Mouse (Mus musculus): ENCODE data around the gene St3gal4. TPM values are rescaled to one million over a fixed set of nuclear protein-coding genes. Genes with fewer than 3 reads are reported as not detected.
"Not testable (repeated sequence)": the region's sequence is repeated elsewhere in the genome, so short reads cannot be mapped to it uniquely, and the experiment has no call there.

Gene St3gal4
- polyA plus RNA-seq, 1 experiment: 54.9 TPM

DNA sequence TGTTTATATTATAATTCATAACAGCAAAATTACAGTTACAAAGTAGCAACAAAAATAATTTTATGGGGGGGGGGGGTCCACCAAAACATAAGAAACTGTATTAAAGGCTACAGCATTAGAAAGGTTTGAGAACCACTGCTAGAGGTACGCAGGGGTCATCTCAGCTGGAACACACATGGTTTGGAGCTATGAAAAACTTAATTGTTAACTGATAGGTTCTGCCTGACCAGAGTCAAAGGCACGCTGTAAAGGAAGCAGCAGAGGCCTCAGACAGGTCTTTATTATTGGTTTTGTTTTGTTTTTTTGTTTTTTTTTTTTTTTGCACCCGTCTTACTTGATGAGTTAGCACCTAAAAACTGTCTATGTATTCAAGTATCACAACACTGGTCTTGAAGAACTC, 39.4 kb upstream of the St3gal4 start:
- H3K4me1 ChIP-seq (ENCODE audit: control insufficient read depth, insufficient read depth, low read length): no peaks in the 10 kb centered on the region
- 83% methylated on average over 3 of the region's 3 CpGs for WGBS
- TF ChIP-seq POLR2A (IDR thresholded peaks at IDR 0.05; ENCODE audit: borderline replicate concordance, control insufficient read depth, low read depth, low read length) (no peak), CTCF (IDR thresholded peaks at IDR 0.05; ENCODE audit: control insufficient read depth, insufficient read depth, low read length) (no peak)
- H3K27ac ChIP-seq (ENCODE audit: control insufficient read depth, insufficient read depth, low read depth, low read length, poor library complexity): no peak overlapping the region
- no peak overlapping the region for H3K4me3 ChIP-seq (replicated peaks; ENCODE audit: control insufficient read depth, low read depth, low read length)

DNA sequence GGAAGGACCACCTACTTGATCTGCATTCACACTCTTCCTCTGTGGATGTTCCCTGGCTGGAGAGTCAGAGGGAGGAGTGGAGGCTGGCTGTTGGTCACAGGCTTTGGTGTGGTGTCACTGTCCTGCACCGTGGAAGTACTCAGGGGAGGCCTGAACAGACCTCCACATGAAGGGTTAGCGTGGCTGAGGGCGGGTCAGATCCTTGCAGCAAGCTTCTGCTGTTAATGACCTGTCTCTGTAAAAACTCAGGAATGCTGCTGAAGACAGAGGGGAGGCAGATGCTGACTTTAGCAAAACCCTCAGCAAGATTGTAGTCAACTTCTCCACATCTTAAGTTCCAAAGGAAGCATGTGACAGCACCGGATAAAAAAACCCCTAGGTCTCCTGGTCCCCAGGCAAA, 37.8 kb upstream of the St3gal4 start:
- no peaks in the 10 kb centered on the region for H3K4me1 ChIP-seq (ENCODE audit: control insufficient read depth, insufficient read depth, low read length)
- WGBS: 83% methylated on average over 4 of the region's 4 CpGs
- no peak for TF ChIP-seq POLR2A (IDR thresholded peaks at IDR 0.05; ENCODE audit: borderline replicate concordance, control insufficient read depth, low read depth, low read length)
- TF ChIP-seq CTCF (IDR thresholded peaks at IDR 0.05; ENCODE audit: control insufficient read depth, insufficient read depth, low read length): no peak
- H3K27ac ChIP-seq (ENCODE audit: control insufficient read depth, insufficient read depth, low read depth, low read length, poor library complexity): no peak overlapping the region
- no peak overlapping the region for H3K4me3 ChIP-seq (replicated peaks; ENCODE audit: control insufficient read depth, low read depth, low read length)

DNA sequence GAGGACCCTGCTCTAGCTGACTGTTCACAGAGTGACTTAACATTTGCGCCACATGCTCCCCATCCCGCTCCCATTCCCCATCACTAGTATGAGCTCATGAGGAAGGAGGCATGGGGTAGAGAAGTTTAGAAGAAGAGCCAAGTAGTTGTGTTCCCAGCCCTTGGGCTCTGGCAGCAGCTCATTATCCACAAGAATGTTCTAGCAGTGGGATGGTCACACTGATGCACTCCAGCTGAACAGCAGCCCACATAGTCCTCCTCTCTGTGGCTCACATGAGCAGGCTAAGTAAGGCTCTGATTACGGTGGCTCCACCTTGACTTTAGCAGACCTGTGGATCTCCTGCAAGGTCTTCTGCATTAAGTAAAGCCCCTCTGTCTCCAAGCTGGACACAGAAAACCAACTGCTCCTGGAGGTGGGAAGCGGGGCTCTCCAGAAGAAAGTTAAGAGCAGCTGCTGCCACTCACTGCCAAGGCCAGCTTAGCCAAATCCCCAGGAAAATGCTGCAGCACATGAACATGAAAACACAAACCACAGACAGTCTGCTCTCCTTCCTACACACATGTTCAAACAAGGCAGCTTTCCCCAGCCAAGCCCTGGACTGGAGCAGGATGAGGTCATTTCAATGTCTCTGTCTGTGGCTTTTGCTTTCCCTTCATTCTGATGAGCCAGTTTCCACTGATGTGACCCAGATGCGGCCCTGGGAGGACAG, 37.1 kb upstream of the St3gal4 start:
- Histone ChIP-seq H3K27ac (ENCODE audit: control insufficient read depth, insufficient read depth, low read depth, low read length, poor library complexity) (no peak overlapping the region), H3K4me3 (replicated peaks; ENCODE audit: control insufficient read depth, low read depth, low read length) (no peak overlapping the region), H3K4me1 (ENCODE audit: control insufficient read depth, insufficient read depth, low read length) (no peaks in the 10 kb centered on the region)
- no peak for TF ChIP-seq POLR2A (IDR thresholded peaks at IDR 0.05; ENCODE audit: borderline replicate concordance, control insufficient read depth, low read depth, low read length)
- no peak for TF ChIP-seq CTCF (IDR thresholded peaks at IDR 0.05; ENCODE audit: control insufficient read depth, insufficient read depth, low read length)
- 87% methylated on average over 5 of the region's 5 CpGs for WGBS

DNA sequence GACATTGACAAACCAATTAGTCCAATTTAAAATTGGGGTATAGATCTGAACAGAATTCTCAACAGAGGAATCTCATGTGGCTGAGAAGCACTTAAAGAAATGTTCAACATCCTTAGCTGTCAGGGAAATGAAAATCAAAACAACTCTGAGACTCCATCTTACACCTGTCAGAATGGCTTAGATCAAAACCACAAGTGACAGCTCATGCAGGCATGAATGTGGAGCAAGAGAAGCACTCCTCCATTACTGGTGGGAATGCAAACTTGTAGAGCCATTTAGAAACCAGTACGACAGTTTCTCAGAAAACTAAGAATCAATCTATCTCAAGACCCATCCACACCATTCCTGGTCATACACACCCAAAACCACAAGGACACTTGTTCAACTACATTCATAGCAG, 33.9 kb upstream of the St3gal4 start:
- TF ChIP-seq POLR2A (IDR thresholded peaks at IDR 0.05; ENCODE audit: borderline replicate concordance, control insufficient read depth, low read depth, low read length) (no peak), CTCF (IDR thresholded peaks at IDR 0.05; ENCODE audit: control insufficient read depth, insufficient read depth, low read length) (no peak)
- H3K4me1 ChIP-seq (ENCODE audit: control insufficient read depth, insufficient read depth, low read length): no peaks in the 10 kb centered on the region
- 83% methylated on average over 1 of the region's 1 CpGs for WGBS
- H3K4me3 ChIP-seq (replicated peaks; ENCODE audit: control insufficient read depth, low read depth, low read length): no peak overlapping the region
- no peak overlapping the region for H3K27ac ChIP-seq (ENCODE audit: control insufficient read depth, insufficient read depth, low read depth, low read length, poor library complexity)

DNA sequence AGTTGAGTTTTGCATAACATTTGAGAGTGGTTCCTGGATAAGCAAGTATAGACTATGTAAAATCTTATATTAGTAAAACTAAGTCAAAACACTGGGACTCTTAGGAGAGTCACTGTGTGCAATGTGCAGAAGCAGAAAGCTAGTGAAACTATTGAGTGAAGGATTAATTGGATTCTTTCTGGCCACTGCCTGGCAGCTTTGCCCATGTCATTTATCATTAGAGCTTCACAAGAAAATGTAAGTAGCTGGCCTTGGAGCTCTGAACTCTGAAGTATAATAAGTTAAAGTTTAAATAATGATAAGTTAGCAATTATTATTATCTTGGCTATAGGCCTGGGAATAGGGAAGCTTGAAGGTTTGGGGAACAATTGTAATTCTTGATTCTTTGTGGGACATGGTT, 29.8 kb upstream of the St3gal4 start:
- not testable (repeated sequence) for H3K4me1 ChIP-seq (ENCODE audit: control insufficient read depth, insufficient read depth, low read length); H3K4me3 ChIP-seq (replicated peaks; ENCODE audit: control insufficient read depth, low read depth, low read length); H3K27ac ChIP-seq (ENCODE audit: control insufficient read depth, insufficient read depth, low read depth, low read length, poor library complexity)

DNA sequence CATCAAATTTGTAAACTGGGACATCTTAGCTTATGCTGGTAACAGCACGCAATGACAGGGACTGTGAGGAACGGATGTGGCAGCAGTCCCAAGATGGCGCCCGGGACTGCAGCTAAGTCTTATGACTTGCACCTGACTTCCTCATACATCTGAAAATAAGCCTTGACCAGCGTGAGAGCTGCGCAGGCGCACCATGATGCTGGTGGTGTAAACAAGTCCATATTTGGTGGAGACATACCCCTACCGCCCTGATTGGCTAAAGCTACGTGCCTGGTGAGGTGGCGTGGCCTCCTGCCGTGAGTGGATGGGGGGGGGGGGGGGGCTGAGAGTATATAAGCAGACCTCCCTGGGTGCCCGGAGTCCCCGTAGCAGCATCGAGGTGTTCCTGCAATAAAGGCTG, 28.2 kb upstream of the St3gal4 start:
- WGBS: 93% methylated on average over 14 of the region's 14 CpGs
- not testable (repeated sequence) for H3K4me1 ChIP-seq (ENCODE audit: control insufficient read depth, insufficient read depth, low read length); H3K4me3 ChIP-seq (replicated peaks; ENCODE audit: control insufficient read depth, low read depth, low read length); H3K27ac ChIP-seq (ENCODE audit: control insufficient read depth, insufficient read depth, low read depth, low read length, poor library complexity)

DNA sequence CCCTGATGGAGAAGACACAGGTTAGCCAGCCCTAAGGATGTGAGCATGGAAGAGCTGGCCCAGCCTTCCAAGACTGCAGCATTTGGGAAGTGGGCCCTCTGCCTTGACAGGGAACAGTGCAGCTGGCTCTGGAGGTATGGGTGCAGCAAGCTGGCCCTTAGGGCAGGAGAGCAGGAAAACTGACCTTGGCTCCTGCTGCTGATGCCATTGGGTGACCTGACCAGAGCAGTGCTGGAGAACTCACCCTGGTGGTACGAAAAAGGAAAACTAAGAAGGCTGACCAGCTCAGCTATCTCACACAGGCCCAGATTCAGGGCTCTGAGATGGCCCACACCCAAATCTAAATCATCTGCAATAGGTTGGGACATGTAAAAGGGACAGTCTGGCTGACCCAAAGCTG, 26.8 kb upstream of the St3gal4 start:
- no peaks in the 10 kb centered on the region for H3K4me1 ChIP-seq (ENCODE audit: control insufficient read depth, insufficient read depth, low read length)
- TF ChIP-seq POLR2A (IDR thresholded peaks at IDR 0.05; ENCODE audit: borderline replicate concordance, control insufficient read depth, low read depth, low read length) (no peak), CTCF (IDR thresholded peaks at IDR 0.05; ENCODE audit: control insufficient read depth, insufficient read depth, low read length) (no peak)
- WGBS: 81% methylated on average over 1 of the region's 1 CpGs
- no peak overlapping the region for H3K4me3 ChIP-seq (replicated peaks; ENCODE audit: control insufficient read depth, low read depth, low read length)
- no peak overlapping the region for H3K27ac ChIP-seq (ENCODE audit: control insufficient read depth, insufficient read depth, low read depth, low read length, poor library complexity)

DNA sequence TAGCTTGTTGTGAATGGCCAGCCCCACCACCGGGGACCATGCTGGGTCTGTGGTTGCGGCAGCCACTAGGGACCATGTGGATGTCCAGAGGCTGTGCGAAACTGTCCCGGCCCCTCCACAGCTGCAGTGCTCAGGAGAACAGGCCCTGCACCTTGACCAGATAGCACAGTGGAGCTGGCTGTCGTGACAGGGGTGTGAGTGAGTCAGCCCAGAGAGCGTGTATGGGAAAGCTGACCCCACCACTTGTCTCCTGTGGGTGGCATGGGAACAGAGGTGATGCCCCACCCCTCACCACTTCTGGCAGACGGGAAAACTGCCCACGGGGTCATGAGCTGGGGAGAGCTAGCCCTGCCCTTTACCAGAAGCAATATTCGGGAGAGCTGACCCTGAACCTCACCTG, 26.1 kb upstream of the St3gal4 start:
- H3K4me1 ChIP-seq (ENCODE audit: control insufficient read depth, insufficient read depth, low read length): no peaks in the 10 kb centered on the region
- no peak overlapping the region for H3K27ac ChIP-seq (ENCODE audit: control insufficient read depth, insufficient read depth, low read depth, low read length, poor library complexity)
- no peak for TF ChIP-seq POLR2A (IDR thresholded peaks at IDR 0.05; ENCODE audit: borderline replicate concordance, control insufficient read depth, low read depth, low read length)
- TF ChIP-seq CTCF (IDR thresholded peaks at IDR 0.05; ENCODE audit: control insufficient read depth, insufficient read depth, low read length): no peak
- no peak overlapping the region for H3K4me3 ChIP-seq (replicated peaks; ENCODE audit: control insufficient read depth, low read depth, low read length)
- WGBS: 90% methylated on average over 9 of the region's 9 CpGs

DNA sequence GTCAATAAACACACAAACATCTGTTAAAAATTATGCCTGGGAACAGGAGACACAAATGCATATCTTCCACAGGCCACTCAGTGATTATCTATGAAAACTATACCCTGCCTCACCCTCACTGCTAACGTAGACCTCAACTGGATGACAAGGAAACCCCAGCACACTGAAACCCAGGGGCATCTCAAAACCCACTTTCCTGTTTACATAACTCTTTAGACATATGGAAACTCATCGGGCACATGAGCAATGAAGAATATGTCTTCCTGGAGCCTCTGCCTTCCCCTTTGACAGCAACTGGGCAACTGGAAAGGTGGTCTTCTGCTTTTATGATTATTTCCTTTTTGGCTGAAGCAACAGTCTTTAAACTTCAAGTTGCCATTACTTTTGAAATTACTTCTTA, 23.2 kb upstream of the St3gal4 start:
- no peaks in the 10 kb centered on the region for H3K4me1 ChIP-seq (ENCODE audit: control insufficient read depth, insufficient read depth, low read length)
- 15% methylated on average over 2 of the region's 2 CpGs for whole genome bisulfite sequencing
- no peak overlapping the region for H3K4me3 ChIP-seq (replicated peaks; ENCODE audit: control insufficient read depth, low read depth, low read length)
- H3K27ac ChIP-seq (ENCODE audit: control insufficient read depth, insufficient read depth, low read depth, low read length, poor library complexity): no peak overlapping the region
- TF ChIP-seq POLR2A (IDR thresholded peaks at IDR 0.05; ENCODE audit: borderline replicate concordance, control insufficient read depth, low read depth, low read length) (no peak), CTCF (IDR thresholded peaks at IDR 0.05; ENCODE audit: control insufficient read depth, insufficient read depth, low read length) (no peak)

Data from bone marrow, adult 2 months (tissue).